Mouse (Mus musculus): ENCODE results near the gene Upf3b.
"Not testable (repeated sequence)": the region's sequence is repeated elsewhere in the genome, so short reads cannot be mapped to it uniquely, and the experiment has no call there.

The Upf3b gene

DNA sequence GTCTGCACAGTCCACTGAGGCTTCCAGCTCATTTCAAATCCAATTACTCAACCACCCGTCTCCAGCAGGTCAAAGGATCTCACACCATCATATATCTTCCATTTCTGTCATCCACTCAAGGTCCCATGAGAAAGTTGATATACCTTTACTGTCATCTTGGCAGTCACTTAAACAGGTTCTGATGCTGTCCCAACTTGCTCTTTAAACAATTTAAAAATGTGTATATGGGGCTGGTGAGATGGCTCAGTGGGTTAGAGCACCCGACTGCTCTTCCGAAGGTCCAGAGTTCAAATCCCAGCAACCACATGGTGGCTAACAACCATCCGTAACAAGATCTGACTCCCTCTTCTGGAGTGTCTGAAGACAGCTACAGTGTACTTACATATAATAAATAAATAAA, 29.8 kb downstream of the Upf3b start:
- in situ Hi-C loops (cut with MboI, MseI) = not testable (repeated sequence)

DNA sequence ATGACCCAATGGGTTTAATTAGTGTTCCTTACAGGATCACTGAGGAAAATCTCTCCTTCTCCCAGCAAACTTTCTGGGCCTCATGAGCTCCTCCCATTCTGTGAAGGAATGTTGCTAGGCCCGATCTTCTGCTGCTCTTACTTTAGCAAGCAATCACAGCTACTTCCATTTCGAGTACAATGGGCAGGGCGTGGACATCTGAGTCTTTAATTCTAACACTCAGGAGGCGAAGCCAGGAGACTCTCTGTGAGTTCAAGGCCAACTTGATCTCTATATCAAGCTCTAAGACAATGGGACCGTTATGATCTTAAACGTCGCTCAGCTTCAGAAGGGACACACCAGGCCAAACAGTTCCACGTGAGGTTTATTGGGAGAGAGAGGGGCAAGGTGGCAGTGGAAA, 33.5 kb downstream of the Upf3b start:
- in situ Hi-C loops (cut with MboI, MseI) = no loop called here

DNA sequence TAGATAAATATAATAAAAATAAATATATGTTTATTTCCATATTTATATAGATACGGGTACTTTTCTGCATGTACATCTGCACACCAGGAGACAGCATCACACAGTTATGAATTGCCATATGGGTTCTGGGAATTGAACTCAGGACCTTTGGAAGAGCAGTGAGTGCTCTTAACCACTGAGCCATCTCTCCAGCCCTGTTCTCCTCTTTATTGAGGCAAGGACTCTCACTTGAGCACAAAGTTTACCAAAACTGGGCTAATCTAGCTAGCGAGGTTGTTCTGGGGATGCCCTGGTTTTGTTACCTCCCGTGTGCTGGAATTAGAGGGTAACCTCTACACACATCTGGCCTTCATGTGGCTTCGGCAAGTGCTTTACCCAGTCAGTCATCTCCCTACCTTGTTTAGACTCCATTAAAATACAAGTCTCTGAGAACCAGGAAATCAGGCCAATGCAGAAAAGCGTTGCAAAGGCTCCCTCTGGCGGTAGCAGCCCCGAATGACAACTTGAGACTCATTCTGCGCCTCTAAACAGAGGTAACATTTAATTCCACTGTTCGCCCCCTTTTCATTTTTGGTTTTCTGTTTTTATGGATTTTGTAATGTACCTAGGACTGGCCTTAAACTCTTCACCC, 35.7 kb downstream of the Upf3b start:
- in situ Hi-C loops (cut with MboI, MseI) = no loop called here

DNA sequence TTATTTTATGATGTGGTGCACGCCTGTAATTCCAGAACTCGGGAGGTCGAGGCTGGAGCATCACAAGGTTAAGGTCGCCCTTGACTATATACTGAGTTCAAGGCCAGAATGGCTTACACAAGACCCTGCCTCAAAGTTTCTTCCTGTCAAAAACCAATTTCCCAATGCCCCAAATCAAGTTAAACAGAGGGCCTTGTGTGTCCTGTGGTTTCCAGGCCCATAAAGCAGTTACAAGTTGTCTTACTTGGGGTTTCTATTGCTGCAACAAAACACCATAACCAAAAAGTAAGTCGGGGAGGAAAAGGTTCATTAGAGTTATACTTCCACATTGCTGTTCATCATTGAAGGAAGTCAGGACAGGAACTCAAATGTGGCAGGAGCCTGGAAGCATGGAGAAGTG, 41.4 kb downstream of the Upf3b start:
- in situ Hi-C loops (cut with MboI, MseI) = no loop called here

DNA sequence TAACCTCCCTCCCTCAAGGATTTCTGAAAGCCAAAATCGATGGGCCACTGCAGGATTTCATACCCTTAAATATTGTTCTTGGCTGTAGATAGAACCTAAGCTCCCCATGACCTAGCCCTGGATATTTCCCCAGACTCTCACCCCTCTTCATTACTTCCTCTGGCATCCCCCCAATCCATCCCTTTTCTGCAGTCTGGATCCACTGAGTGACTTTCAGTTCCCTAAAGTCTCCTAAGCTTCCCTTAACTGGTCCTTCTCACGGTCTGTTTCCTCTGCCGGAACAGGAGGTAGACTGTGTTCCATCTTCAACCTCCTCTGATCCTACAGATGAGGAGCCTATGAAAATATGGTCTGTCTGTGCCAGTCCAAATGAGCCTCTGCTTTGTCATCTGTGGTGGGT, 42.8 kb downstream of the Upf3b start:
- in situ Hi-C loops (cut with MboI, MseI) = no loop called here

DNA sequence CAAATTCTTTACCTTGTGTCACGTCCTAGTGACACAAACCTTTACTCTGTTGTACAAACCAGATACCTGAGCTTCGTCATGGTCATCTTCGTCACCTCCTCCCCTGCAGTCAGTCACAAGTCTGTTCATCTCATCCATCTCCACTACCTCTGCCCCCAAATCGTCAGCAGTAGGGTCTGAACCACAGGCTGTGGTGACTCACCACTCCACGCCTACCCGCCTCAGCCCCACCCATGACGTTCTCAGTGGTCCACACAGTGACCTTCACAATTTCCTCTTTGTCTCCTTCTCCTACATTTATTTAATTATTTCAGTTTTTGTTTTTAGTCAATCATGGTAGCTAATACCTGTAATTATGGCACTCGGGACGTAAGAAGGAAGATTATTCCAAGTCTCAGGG, 46.2 kb downstream of the Upf3b start:
- in situ Hi-C loops (cut with MboI, MseI) = no loop called here

DNA sequence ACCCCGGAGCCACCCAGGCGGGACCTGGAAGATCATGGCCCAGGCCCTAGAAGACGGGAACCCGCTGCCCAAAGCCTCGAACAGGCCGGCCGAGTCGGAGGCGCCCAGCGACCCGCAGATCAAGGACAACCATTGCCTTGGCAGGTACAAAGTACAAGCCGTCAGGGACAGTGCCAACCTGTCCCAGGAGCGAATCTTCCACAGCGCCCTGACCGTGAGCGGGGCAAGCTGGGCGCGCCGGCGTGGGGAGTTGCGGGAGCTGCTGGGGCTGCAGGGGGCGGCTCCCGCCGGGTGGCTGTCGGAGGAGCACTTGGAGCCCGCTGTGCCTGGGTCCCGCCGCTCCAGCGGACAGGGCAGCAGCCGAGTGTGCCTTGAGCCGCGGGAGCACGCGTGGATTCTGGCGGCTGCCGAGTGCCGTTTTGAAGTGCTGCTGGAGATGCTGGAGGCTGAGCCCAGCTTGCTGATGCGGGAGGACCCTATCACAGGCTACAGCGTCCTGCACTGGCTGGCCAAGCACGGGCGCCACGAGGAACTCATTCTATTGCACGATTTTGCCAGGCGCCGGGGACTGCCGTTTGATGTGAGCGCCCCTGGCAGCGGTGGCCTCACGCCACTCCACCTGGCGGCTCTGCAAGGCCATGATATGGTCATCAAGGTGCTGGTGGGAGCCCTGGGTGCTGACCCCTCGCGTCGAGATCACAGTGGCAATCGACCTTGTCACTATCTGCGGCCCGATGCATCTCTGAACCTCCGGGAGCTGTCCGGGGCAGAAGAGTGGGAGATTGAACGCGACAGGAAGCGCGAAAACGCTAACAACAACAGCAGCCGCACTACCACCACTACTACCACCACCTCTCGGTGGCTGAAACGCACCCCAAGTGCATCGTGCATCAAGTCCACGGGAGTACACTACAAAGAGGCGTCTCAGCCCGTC, 61.0 kb downstream of the Upf3b start:
- in situ Hi-C loops (cut with MboI, MseI) = no loop called here

DNA sequence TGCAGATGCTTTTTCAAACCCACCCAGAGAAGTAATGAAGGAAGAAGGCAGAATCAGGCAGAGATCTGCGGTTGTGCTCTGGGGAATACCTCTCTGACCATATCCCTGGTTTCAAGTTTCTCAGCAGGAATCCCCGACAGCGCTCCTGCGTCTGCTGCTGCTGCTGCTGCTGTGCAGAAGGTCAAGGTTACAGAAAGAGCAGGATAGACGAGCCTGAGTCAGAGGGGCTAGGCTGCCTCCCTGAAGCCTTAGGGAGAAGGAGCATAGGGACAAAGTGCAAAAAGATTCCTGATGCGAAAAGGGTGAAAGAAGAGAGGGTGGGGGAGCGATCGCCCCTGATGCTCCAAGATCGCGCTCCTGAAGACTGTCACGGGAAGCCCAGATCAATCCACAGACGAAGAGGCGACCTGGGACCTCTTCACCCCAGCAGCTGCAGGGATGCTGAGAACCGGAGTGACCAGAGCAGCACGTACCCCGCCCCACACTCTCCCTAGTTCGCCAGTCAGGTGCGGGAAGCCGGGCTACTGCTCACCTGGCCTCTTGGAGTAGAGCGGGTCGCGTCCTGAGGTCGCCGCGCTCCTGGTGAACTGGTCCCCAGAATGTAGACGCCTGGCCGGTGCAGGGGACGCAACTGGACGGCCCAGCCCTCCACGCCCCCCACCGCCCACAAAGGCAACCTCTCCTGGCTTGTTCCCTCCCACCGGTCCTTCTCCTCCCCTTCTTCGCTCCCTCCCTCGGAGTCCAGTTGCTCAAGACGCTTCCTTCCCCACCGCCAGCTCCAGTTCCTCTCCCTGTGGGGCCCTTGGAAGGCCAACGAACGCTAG, 61.8 kb downstream of the Upf3b start, which contains the start of gene Sowahd:
Gene Sowahd, plus strand, starts transcription at position 780 of the 824 bp plus-strand sequence.
- in situ Hi-C loops (cut with MboI, MseI) = no loop called here

DNA sequence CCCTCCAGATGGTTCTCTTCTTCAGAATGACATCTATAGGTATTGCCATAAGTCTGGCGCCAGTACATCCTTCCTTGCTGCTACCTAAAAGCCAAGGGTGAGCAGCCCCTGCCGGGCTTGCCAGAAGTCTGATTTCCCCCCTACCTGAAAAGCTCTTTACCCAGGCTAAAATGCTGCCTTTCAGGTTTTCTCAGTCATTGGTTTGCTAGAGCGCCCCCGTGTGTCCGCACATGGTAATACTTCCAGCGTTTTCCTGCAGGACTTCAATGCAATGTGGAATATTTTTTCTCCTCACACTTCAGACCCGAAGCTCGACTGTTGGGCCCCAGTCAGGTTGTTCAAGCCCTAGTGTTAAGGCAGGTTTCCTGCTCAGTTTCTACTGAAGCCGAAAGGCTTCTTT, 67.4 kb downstream of the Upf3b start:
- in situ Hi-C loops (cut with MboI, MseI) = no loop called here

Data from T-helper 2 cell (primary cell).